Mouse (Mus musculus) kidney, embryonic 15.5 days (tissue): Measurements from ENCODE around the gene E4f1. TPM values are rescaled to one million over a fixed set of nuclear protein-coding genes. Genes with fewer than 3 reads are reported as not detected.
"Not testable (repeated sequence)": the region's sequence is repeated elsewhere in the genome, so short reads cannot be mapped to it uniquely, and the experiment has no call there.

ENCODE experiments used
- ATAC-seq: fragments of 200-750 bp; cut with Nextera tagmentation; replicated peaks from 2 replicates; pipeline ENCODE4 v1.8.0; 2017; ENCODE audit warnings: moderate TSS enrichment; ENCODE audit not compliant: low FRiP score
- H3K27ac ChIP-seq: fragments of 300-500 bp; sonication (generic); 2 replicates; pipeline ENCODE4 v1.5.1; 2015; ENCODE audit warnings: mild to moderate bottlenecking, inconsistent platforms
- H3K27me3 ChIP-seq: fragments of 300-500 bp; sonication (generic); 2 replicates; pipeline ENCODE4 v1.6.1; 2015; ENCODE audit warnings: inconsistent platforms
- H3K36me3 ChIP-seq: fragments of 300-500 bp; sonication (generic); 2 replicates; pipeline ENCODE4 v1.6.1; 2015; ENCODE audit warnings: inconsistent platforms
- H3K4me1 ChIP-seq: fragments of 300-500 bp; sonication (generic); 2 replicates; pipeline ENCODE4 v1.6.1; 2015; ENCODE audit warnings: inconsistent platforms
- H3K4me2 ChIP-seq: fragments of 300-500 bp; sonication (generic); 2 replicates; pipeline ENCODE4 v1.6.1; 2015; ENCODE audit warnings: moderate library complexity, mild to moderate bottlenecking, inconsistent platforms
- H3K4me3 ChIP-seq: fragments of 300-500 bp; sonication (generic); replicated peaks from 2 replicates; pipeline ENCODE4 v1.5.1; 2015; ENCODE audit warnings: mild to moderate bottlenecking, inconsistent platforms
- H3K9ac ChIP-seq: fragments of 300-500 bp; sonication (generic); 2 replicates; pipeline ENCODE4 v1.6.1; 2015; ENCODE audit warnings: mild to moderate bottlenecking, inconsistent platforms
- H3K9me3 ChIP-seq: fragments of 300-500 bp; sonication (generic); replicated peaks from 2 replicates; pipeline ENCODE4 v1.6.1; 2016; ENCODE audit warnings: inconsistent platforms
- WGBS: fragments of 180-500 bp; shearing (Covaris S2); methylation state at CpG from one replicate; pipeline ENCODE4 v1.1.7; 2015; ENCODE audit warnings: mixed read lengths; 5-methylcytosine and 5-hydroxymethylcytosine counted together
- polyA plus RNA-seq: library from polyadenylated mRNA; unstranded; fragments of >200 nt; fragmentation: Nextera tagmentation; extraction: Ambion mirVana; gene quantifications from 2 replicates; pipeline ENCODE4 v1.2.1, GENCODE M21; 2015

The E4f1 gene
- polyA plus RNA-seq, 1 experiment from 2014 or later: 36.7 TPM

GRCm38 (mm10) chr17:24446590-24446989 is 23.5 kb downstream of the E4f1 start:
- Histone ChIP-seq H3K4me1 (no peaks in the 10 kb centered on the region), H3K9me3 (no peaks in the 10 kb centered on the region), H3K4me3 (no peak overlapping the region), H3K9ac (no peak overlapping the region), H3K4me2 (no peak overlapping the region), H3K27ac (no peak overlapping the region), H3K36me3 (peaks cover 89% of the 10 kb centered on the region), H3K27me3 (no peaks in the 10 kb centered on the region)
- 92% methylated on average over 8 of the region's 8 CpGs for WGBS
- no peak for ATAC-seq

- 84% methylated on average over 4 of the region's 4 CpGs for WGBS
- H3K4me1 ChIP-seq: no peaks in the 10 kb centered on the region
Observed at GRCm38 (mm10) chr17:24443409-24443808, 26.7 kb downstream of the E4f1 start.

GRCm38 (mm10) chr17:24442632-24443155 is 27.4 kb downstream of the E4f1 start, which contains the start of gene Dnase1l2:
TSS of gene Dnase1l2 (minus strand) at chr17:24443105.
- Histone ChIP-seq H3K27me3 (no peaks in the 10 kb centered on the region), H3K4me1 (no peaks in the 10 kb centered on the region), H3K9me3 (no peaks in the 10 kb centered on the region), H3K4me3 (no peak within 1 kb of the TSS), H3K27ac (no peak within 1 kb of the TSS), H3K36me3 (peaks cover 89% of the 10 kb centered on the region), H3K4me2 (no peak within 1 kb of the TSS), H3K9ac (no peak within 1 kb of the TSS)
- no peak for ATAC-seq
- 80% methylated on average over 7 of the region's 7 CpGs for WGBS

More at GRCm38 (mm10) chr17:24443409-24443808, 26.7 kb downstream of the E4f1 start:
- Histone ChIP-seq H3K9ac (no peak overlapping the region), H3K27ac (no peak overlapping the region), H3K36me3 (peaks cover 89% of the 10 kb centered on the region), H3K4me2 (no peak overlapping the region), H3K9me3 (no peaks in the 10 kb centered on the region), H3K27me3 (no peaks in the 10 kb centered on the region), H3K4me3 (no peak overlapping the region)
- no peak for ATAC-seq

- Histone ChIP-seq H3K4me2 (no peak overlapping the region), H3K4me3 (no peak overlapping the region)
- no peak for ATAC-seq
Observed at GRCm38 (mm10) chr17:24442107-24442506, 28.0 kb downstream of the E4f1 start.

GRCm38 (mm10) chr17:24441148-24441547 is 29.0 kb downstream of the E4f1 start:
- H3K4me2 ChIP-seq: no peak overlapping the region
- no peaks in the 10 kb centered on the region for H3K9me3 ChIP-seq
- H3K36me3 ChIP-seq: peaks cover 89% of the 10 kb centered on the region
- ATAC-seq: no peak
- H3K4me1 ChIP-seq: no peaks in the 10 kb centered on the region
- no peak overlapping the region for H3K27ac ChIP-seq
- WGBS: 58% methylated on average over 2 of the region's 2 CpGs
- H3K27me3 ChIP-seq: no peaks in the 10 kb centered on the region
- H3K9ac ChIP-seq: no peak overlapping the region
- H3K4me3 ChIP-seq: no peak overlapping the region

More at GRCm38 (mm10) chr17:24442107-24442506, 28.0 kb downstream of the E4f1 start:
- Histone ChIP-seq H3K9ac (no peak overlapping the region), H3K27me3 (no peaks in the 10 kb centered on the region), H3K27ac (no peak overlapping the region), H3K36me3 (peaks cover 89% of the 10 kb centered on the region), H3K4me1 (no peaks in the 10 kb centered on the region), H3K9me3 (no peaks in the 10 kb centered on the region)
- 87% methylated on average over 14 of the region's 14 CpGs for WGBS

- Histone ChIP-seq H3K9me3 (no peaks in the 10 kb centered on the region), H3K27ac (no peak overlapping the region), H3K9ac (no peak overlapping the region), H3K36me3 (peaks cover 89% of the 10 kb centered on the region), H3K4me2 (no peak overlapping the region), H3K27me3 (no peaks in the 10 kb centered on the region), H3K4me3 (no peak overlapping the region), H3K4me1 (no peaks in the 10 kb centered on the region)
- no peak for ATAC-seq
- WGBS: 94% methylated on average over 8 of the region's 8 CpGs
Observed at GRCm38 (mm10) chr17:24440377-24440776, 29.7 kb downstream of the E4f1 start.

GRCm38 (mm10) chr17:24437016-24437415 is 33.1 kb downstream of the E4f1 start:
- Histone ChIP-seq H3K36me3 (peaks cover 92% of the 10 kb centered on the region), H3K4me1 (no peaks in the 10 kb centered on the region), H3K27me3 (no peaks in the 10 kb centered on the region), H3K27ac (no peak overlapping the region), H3K4me3 (no peak overlapping the region), H3K9me3 (no peaks in the 10 kb centered on the region), H3K4me2 (no peak overlapping the region), H3K9ac (no peak overlapping the region)
- WGBS: 85% methylated on average over 5 of the region's 5 CpGs
- ATAC-seq: 0 out of 2 replicates have a peak, but pooled peaks have one; percentile 41

GRCm38 (mm10) chr17:24429201-24429983 is 40.7 kb downstream of the E4f1 start:
- peaks cover 35% of the 10 kb centered on the region for H3K36me3 ChIP-seq
- 78% methylated on average over 14 of the region's 14 CpGs for WGBS
- H3K9me3 ChIP-seq: no peaks in the 10 kb centered on the region
- H3K4me2 ChIP-seq: no peak overlapping the region
- no peak for ATAC-seq
- no peak overlapping the region for H3K4me3 ChIP-seq
- no peak overlapping the region for H3K27ac ChIP-seq
- H3K27me3 ChIP-seq: no peaks in the 10 kb centered on the region
- H3K9ac ChIP-seq: no peak overlapping the region
- peaks cover 29% of the 10 kb centered on the region for H3K4me1 ChIP-seq

- H3K9me3 ChIP-seq: no peaks in the 10 kb centered on the region
- ATAC-seq: no peak
Observed at GRCm38 (mm10) chr17:24427170-24427557, 42.9 kb downstream of the E4f1 start.

GRCm38 (mm10) chr17:24426471-24427169 is 43.5 kb downstream of the E4f1 start, which contains the start of gene Eci1:
TSS of gene Eci1 (plus strand) at chr17:24426641.
- peak; percentile 98 for ATAC-seq
- no peaks in the 10 kb centered on the region for H3K27me3 ChIP-seq
- peak within 1 kb of the TSS; percentile 81 for H3K9ac ChIP-seq
- no peaks in the 10 kb centered on the region for H3K9me3 ChIP-seq
- peak within 1 kb of the TSS; percentile 67 for H3K4me3 ChIP-seq
- H3K4me2 ChIP-seq: peak within 1 kb of the TSS; percentile 66
- H3K27ac ChIP-seq: peak within 1 kb of the TSS; percentile 98
- under 1% methylated on average over 48 of the region's 48 CpGs for WGBS
- H3K36me3 ChIP-seq: peaks cover 43% of the 10 kb centered on the region
- H3K4me1 ChIP-seq: peaks cover 29% of the 10 kb centered on the region

More at GRCm38 (mm10) chr17:24427170-24427557, 42.9 kb downstream of the E4f1 start:
- peaks cover 37% of the 10 kb centered on the region for H3K36me3 ChIP-seq
- no peaks in the 10 kb centered on the region for H3K27me3 ChIP-seq
- WGBS: 1% methylated on average over 8 of the region's 8 CpGs
- peak overlapping the region; percentile 81 for H3K9ac ChIP-seq
- peak overlapping the region; percentile 67 for H3K4me3 ChIP-seq
- H3K27ac ChIP-seq: peak overlapping the region; percentile 98
- peaks cover 29% of the 10 kb centered on the region for H3K4me1 ChIP-seq
- peak overlapping the region; percentile 66 for H3K4me2 ChIP-seq

- Histone ChIP-seq H3K4me1 (peaks cover 29% of the 10 kb centered on the region), H3K4me3 (peak overlapping the region; percentile 67; the same call in 1 of the 2 replicates), H3K27me3 (no peaks in the 10 kb centered on the region), H3K9me3 (no peaks in the 10 kb centered on the region), H3K27ac (peak overlapping the region; percentile 98), H3K4me2 (peak overlapping the region; percentile 66), H3K9ac (no peak overlapping the region), H3K36me3 (peaks cover 50% of the 10 kb centered on the region)
- peak; percentile 1; the same call in 1 of the 2 replicates for ATAC-seq
- WGBS: 87% methylated on average over 7 of the region's 7 CpGs
Observed at GRCm38 (mm10) chr17:24425905-24426304, 44.2 kb downstream of the E4f1 start.

- H3K9me3 ChIP-seq, H3K4me2 ChIP-seq, H3K27me3 ChIP-seq, H3K9ac ChIP-seq, H3K27ac ChIP-seq, H3K4me3 ChIP-seq, ATAC-seq: not testable (repeated sequence)
- WGBS: 89% methylated on average over 6 of the region's 8 CpGs
- Histone ChIP-seq H3K4me1 (peaks cover 29% of the 10 kb centered on the region), H3K36me3 (peaks cover 56% of the 10 kb centered on the region)
Observed at GRCm38 (mm10) chr17:24425326-24425725, 44.8 kb downstream of the E4f1 start.
